Mouse (Mus musculus): Measurements from ENCODE around the gene Sidt2.

Gene Sidt2

DNA sequence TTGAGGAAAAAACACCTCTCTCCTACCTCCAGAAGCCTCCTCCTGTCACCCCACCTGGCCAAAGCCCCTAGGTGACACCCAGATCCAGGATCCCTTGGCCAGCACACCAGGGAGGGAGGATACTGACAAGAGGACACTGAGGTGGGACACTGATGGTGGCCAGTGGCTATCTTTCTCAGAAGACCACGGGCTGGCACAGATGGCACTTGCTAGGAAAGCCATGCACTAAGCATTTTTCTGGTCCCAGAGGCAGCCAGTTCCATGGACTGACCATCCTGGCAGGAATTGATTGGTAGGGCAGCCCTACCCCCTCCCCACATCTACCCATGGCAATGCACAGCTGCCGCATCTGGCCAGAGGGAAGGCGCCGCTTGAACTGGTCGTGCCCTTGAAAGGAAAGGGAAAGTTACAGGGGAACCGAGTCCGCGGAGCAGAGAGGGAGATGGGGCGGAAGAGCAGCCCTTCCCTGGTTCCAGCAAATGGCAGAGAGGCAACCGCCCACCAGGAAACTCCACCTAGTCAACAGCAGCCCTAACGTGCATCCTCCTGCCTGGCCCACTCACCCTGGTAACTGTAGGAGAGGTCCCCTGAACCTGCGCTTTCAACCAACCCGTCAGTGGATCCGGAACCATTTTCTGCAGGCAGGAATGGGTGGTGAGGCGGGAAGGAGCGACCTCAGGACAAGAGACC lies 8.7 kb downstream of the Sidt2 start:
- no peak for DNase-seq

DNA sequence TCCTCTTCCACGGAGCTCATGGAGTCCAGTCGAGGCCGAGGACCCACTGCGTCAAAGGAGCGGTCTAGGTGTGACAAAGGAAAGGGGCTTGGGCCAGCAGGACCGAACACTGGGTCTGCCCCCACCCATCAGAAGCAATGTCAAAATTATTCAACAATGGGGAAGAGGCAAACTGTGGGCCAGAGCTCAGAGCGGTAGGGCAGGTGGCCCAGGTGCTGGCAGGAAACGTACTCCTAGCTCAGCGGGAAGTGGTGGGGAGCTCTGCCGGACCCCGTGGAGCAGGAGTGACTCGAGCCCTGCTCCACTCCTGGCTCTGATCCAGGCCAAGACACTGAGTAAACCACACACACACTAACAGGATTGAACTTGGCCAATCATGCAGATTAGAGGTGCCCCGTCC lies 9.3 kb downstream of the Sidt2 start:
- no peak for DNase-seq

DNA sequence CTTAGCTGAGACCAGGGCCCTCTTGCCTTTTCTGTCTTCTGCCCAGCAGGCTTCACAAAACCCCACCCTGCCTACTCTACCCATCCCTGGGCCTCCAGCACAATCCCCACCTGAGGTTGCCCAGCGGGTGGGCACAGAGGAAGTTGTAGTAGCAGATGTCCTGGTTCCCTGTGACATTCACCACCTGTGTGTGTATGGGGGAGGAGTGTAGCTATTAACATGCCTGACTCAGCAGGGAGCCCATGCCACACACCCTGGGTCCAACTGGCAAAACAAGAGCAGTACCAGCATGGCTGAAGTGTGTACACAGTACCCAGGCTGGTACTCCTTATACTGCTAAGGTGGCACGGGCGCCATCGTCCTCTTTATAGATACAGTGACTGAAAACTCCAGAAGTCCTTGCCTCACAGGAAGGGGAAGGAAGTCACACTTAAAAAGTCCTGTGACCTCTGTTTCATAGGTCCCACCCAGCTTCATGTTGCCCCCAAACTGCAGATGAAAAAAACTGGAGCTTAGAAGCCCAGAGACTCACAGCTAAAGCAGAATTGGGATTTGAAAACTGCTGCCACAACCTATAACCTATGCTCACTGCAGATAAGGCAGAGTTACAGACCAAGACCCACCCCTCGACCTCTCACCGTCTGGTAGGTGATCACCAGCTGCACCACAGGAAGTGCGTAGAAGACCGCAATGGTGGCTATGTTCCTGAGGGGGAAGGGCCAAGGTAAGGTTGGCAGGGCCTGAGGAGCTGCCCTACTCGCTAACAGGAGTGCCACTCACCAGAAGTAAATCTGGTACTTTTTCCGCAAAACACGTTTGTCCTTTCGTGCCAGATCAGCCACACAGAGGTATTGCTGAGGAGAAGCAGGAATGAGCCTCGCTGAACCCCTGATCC lies 10.3 kb downstream of the Sidt2 start:
- no peak for DNase-seq

DNA sequence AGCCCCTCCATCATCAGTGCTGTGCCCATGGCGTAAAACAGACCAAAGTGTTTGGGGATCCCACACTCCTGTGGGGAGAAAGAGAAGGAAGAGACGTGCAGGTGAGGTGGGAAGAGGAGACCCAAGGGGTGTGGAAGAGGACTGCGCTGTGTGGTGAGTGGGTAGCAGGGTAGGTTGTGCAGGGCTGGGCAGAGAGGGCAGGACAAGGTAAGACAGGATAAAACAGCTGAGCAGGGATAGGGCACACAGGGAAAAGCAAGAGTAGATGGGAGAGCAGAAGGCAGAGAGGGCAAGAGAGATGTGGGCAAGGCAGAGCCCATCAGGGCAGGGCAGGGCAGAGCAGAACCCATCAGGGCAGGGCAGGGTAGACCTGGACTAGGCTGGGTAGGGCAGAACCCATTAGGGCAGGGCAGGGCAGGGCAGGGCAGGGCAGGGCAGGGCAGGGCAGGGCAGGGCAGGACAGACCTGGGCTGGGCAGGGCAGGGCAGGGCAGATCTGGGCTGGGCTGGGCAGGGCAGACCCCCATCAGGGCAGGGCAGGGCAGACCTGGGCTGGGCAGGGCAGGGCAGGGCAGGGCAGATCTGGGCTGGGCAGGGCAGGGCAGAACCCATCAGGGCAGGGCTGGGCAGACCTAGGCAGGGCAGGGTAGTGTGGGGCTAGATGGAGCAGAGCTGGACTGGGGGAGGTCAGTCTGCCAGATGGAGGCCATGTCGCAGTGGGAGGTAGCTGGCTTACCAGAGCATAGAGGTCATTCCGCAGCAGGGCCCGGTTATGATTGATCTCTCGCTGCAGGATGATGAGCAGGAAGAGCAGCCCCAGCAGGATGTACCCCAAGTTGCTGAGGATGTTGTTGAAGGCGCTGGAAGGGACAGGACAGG lies 11.2 kb downstream of the Sidt2 start:
- no peak for DNase-seq

DNA sequence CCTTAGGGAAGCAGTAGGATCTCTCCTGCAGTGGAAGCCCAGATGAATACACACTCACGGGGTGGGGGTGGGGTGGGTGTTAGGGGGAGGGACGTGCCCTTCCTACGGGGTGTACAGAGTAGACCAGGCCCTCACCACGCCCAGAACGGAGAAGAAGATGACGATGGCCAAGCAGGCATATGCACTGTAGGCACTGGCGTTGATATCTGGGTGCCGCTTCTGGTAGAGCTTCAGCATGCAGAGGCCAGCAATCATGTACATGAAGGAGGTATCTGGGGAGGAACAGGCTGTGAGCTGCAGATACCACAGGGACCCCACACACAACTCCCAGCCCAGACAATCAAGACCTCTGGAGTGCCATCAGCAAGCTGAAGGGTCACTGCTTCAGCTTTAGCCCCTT lies 12.1 kb downstream of the Sidt2 start:
- no peak for DNase-seq

DNA sequence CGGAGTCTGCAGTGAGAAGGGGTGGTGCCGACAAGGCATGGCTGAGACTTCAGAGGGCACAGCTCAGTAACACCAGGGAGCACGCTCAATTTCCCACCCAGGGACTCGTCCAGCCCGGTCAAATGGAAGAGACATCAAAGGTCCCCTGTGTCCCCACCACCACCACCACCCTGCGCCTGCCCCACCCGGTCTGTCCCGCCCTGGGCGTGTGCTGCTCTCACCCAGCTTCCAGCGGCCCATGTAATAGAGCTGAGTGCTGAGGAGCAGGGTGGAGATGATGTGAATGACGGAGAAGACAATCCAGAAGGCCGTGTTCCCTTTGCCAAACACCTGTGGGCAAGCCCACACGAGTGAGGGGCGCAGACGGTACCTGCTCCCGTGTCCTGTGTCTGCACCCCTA lies 12.6 kb downstream of the Sidt2 start:
- DNase-seq, result no peak

DNA sequence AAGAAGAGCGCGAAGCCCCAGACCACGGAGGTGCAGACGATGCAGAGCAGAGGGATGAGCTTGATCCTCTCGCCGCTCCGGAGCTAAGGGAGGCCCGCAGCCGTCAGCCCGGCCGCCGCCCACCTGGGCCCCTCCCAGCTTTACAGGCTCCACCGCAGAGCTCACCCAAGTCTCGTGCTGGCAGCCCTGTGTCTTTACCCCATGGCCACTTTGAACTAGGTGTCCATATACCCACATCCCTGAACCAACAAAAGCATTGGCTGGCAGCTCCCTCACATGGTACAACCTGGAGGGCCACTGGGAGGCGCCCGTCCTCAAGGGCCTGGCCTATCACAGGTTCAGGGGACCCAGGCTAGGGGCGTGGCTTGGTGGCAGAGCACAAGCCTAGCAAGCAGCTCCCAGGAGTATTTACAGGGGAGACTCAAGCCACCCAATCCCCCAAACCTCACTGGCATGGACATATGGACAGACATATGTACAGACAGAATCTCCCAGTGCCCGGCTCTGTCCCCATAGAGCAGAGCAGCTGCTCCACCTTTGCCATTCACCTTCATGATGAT lies 13.6 kb downstream of the Sidt2 start:
- DNase-seq, result no peak

DNA sequence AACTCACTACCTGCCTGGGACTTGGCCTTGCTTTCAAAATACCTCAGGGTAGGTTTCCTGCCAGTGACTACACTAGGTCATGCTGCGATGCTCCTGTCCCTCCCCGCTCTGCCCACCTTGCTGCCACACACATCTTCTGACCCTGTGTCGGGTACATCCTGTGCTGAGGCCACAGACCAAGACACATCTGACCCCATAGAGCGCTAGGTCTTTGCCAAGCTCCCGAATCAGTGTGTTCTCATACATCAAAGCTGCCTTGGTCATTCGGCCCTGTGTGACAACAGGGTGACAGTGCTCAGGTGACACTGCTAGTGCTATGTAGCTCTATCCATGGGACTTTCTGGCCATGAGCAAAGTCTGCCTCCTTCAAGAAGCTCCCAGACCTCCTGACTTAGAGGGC lies 15.3 kb downstream of the Sidt2 start:
- no peak for DNase-seq

DNA sequence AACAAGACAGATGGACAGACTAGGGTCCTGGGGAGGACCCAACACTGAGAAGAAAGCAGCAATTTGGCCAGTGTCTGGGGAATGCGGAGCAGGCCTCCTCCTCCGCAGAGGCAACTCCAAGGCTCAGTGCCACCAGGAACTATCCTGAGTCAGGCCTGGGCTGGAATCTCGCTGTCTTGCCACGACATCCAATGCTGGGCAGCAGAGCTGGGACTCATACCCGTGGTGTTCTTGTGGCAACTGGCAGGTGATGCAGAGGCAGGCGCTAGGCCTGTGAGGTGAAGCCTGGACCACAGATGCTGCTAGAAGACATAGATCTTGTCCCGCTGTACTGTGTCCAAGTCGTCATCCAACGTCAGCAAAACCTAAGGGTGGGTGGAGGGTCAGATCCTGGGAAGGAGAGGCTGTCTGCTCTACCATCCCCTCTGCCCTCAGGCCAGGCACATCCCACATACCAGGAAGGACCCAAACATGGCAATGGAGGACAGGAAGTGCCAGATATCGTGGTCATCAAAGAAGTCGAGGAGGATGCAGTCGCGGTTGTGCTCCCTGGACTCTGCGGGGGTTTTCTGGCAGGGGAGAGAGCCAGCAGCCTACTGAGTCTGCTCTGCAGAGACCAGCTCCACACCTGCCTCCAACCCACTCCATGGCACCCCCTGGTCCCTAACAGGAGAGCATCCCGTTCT lies 16.0 kb downstream of the Sidt2 start:
- DNase-seq, result no peak

DNA sequence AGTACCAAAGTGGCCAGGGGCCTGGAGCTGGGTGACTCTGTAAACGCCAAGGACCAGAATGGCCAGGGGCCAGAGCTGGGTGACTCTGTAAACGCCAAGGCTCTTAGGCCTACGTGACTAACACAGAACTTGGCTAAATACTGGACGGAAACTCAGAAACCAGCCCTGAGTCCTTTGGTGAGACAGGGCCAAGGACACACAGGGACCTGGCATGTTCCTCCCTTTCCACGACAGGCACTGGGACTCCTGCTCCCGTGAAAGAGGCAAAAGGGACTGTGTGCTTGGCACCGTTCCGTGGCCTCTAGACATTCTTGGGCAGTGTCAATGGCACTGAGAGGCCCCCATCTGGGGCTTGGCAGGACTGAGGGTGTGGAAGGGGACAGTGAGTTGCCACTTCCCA lies 17.0 kb downstream of the Sidt2 start:
- DNase-seq, result peak in 1 of 2 experiments; percentile 34

DNA sequence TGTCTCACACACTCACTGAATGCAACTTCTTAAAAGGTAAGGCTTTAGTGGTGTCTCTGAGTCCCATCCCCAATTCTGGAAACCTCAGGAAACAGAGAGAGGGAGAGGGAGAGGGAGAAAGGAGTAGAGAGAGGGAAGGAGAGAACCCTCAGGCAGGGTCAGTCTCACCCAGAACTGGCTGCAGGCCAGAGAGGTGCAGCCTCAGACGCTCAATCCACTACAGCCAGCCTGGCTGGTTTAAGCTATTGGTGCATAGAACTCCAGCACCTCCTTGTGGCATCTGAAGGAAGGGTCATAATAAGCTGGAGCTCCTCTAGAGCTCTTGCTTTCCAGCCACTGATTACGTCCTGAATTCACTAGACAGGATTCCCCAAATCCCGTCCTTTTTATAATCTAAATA lies 18.2 kb downstream of the Sidt2 start:
- DNase-seq, result peak; percentile 76 to 82

DNA sequence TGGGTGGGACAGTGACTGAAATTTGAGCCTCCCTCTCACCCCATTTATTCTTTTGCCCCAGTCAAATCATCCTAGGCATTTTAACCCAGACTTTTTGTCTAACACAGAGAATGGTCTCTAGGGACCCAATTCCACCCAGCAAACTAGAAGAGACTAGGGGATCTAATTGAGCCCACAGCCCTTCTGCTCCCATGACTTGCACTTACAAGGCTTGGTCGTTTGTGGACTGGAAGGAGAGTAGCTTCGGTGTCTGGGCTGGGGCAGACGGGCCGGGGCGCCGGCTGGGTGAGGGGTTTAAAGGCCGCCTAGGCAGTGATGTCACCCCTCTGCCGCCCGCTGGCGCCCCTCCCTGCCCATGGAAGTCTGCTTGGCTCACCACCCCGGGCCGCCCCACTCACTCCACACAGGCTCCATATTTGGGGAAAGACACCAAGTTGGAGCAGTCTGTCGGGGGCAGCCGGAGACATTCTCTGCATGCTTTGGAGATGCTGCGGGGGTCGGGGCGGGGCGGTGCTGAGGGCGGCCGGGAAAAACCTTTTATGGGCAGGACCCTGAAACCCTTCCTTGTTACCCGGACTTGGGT lies 19.3 kb downstream of the Sidt2 start, which contains the start of gene Tagln:
TSS of gene Tagln (minus strand) at position 431 of the 583 bp plus-strand sequence.
- DNase-seq, result no peak

DNA sequence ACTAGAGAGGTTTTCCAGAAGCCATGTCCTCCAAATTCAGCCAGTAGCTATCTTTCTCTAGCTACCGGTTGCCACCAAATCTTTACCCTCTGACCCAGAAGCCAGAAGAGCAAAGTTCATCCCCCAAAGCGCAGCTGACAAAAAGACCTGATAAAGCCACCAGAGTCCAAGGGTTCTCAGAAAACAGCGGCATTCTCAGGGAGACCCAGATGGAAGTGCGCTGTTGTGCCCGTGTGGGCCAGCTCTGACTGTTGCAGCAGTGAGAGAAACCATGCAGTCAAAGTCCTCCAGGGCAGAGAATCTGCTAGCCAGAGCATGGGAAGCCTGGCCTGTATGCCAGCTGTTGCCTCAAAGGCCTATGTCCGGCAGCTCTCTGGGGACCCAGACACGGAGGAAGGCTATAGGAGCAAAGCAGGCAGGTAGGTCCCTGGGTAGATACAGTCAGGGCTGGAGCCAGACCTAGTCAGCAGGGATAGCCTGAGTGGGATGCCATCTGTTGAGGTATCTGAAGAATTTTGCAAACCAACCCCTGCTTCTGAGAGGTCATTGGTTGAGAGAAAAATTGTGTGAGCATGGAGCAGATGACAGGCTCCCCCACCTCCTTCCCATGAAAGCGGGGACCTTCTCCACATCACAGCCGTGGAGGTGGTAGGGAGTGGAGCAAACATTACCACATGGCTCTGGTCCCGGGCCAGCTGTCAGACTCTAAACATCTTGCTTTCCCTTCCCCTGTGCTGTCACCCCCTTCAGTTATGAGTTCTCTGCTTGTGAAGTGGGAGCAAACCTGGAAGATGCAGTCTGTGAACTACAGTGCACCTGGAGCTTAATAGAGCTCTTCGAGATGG lies 22.3 kb downstream of the Sidt2 start:
- DNase-seq, result peak; percentile 39 to 40

DNA sequence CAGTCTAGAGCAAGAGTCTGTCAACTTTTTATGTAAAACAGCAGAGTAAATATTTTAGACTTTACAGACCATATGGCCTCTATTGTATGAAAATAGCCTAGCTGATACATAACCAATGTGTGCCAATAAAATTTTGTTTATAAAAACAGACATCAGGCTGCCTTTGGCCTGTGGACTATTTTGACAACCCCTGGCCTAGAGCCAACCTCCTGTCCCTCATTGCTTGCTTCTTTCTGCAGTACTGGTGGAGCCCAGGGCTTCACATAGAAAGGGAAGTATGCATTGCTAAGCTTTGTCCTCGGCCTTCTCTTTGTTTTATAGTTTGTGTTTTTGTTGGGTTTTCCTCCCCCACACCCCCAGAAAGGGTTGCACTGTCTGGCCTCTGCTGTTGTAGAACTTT lies 23.1 kb downstream of the Sidt2 start:
- no peak for DNase-seq

DNA sequence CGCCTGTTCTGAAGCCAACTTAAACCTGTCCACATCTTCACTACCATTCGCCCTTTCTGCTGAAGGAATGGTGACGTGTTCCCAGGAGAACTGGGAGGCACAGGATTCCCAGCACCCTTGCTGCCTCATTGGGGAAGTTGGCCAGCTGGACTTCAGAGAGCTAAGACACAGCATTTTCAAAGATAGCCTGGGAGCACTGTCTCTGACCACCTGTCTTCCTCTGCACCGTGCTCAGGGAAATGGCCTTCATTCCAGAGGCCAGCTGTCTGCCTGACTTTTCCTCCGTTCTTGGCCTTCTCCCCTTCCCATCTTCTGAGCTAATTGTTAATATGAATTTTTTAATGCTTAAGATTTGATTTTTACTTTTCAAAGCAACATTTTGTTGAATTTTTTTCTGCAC lies 25.8 kb downstream of the Sidt2 start:
- DNase-seq, result no peak

DNA sequence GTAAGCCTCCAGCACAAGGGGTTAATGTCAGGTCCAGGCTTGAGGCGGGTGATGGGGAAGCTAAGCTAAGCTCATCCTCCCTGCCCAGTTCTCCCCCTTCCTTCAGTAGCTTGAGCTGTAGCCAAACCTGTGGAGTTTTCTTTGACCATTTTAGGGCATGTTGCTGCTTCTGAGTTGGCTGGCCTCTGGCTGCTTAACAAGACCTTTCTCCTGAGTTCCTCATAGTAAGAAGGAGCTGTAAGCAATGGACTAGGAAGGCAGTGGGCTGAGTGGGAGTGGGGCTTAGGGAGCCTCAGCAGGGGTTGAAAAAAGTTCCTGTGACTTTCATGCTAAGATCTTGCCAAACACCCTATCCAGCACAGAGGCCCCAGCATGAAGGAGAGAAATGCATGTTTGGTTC lies 35.2 kb downstream of the Sidt2 start:
- DNase-seq, result no peak

DNA sequence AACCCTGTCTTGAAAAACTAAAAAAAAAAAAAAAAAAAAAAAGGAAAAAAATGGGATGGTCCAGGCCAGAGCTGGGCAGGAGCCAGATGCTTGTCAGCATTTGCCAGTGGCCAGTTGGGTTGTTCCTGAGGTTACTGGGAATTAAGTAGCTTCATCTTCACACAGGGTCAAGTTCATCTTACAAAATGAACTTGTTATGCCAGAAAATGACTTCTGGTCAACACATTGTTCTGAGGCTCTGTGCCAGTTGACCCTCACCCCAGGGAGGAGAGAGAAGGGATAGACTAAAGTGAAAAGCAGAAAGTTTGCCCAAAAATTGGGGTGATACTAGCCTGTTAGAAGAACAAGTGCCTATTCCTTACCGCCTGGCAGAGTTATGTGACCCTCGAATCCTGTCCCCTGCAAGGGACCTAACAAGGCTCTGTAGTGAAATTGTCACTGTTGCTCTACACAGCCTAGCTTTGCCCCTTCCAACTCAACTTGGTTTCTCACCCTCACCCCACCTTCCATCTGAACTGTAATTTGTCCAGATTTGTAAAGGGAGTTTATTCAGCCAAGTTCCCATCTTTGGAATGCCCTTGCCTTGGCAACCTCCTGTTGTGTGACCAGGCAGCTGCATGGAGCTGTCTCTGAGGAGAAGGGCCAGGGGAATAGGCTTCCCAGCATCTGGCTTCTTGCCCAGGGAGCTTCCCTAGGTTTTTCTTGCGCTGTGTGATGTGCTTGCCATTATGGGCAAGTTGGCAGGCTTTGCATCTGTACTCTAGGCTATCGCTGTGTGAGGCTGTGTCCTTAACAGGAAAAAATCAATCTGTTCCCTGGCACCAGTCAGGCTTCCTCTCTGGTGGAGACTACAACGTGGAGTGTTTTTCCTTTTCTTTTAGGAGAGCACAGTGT lies 37.8 kb downstream of the Sidt2 start:
- DNase-seq, result peak; percentile 60 to 61

DNA sequence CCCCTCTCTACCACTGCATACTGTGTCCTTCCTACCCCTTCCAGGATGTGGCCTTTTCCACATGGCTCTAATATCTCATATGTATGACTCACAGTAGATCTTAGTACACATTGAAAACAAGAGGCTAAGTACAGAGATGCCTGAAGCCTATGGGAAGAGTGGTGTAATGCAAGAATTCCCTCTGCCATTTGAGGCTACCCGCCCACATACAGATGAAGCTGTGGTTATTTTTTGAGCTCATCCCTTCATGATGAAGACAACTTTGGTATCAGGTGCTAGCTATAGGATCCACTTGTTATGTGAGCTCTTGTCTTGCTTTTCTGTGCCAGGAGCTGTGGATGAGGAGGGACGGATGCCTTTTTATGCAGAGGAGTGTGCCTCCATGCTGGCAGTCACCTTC lies 39.4 kb downstream of the Sidt2 start:
- no peak for DNase-seq

DNA sequence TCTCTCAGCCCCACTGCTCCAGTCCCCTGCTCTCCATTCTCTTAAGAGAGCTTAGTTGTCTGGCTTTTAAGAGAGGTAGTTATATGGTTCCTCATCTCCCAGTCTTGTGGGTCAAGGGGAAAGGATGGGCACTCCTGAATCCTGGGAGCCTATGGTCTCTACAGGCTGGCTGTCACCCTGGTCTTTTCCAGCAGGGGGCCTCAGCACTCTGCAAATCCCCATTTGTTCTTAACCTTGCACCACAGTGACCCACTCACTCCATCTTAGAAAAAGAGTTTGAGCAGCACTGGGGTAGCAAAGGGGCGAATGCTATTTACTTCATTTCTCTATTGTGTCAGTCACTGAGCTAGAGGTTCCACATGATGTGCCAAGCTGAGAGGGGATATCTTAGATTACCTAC lies 43.4 kb downstream of the Sidt2 start:
- DNase-seq, result peak in 1 of 2 experiments; percentile 74

DNA sequence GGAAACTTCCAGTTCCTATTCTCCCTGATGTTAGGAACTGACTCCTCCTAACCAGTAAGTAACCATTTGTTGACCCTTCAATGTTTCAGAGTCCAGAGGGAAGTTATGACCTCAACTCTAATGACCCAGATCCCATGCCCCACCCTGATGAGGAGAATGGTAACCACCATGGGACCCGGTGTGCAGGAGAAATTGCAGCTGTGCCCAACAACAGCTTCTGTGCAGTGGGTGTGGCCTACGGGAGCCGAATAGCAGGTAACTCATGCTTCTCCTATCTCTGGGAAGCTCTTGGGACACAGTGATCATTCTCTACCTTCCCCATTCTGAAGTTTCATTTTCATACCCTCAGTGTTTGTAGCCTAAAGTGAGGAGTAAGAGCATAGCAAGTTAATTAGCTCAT lies 44.1 kb downstream of the Sidt2 start:
- DNase-seq, result no peak
